Mouse (Mus musculus): ENCODE data around the gene Haao. TPM values are rescaled to one million over a fixed set of nuclear protein-coding genes. Genes with fewer than 3 reads are reported as not detected.
A peak's percentile ranks its signal among the peaks of the same experiment; 100 is the strongest.
"Not testable (repeated sequence)": the region's sequence is repeated elsewhere in the genome, so short reads cannot be mapped to it uniquely, and the experiment has no call there.

The Haao gene
- polyA plus RNA-seq, 1 experiment from 2014 or later: 0.31 TPM

GRCm38 (mm10) chr17:83861444-83862133 lies 13.8 kb upstream of the Haao start:
- Histone ChIP-seq H3K36me3 (no peaks in the 10 kb centered on the region), H3K27ac (peak overlapping the region; percentile 84), H3K4me1 (replicated peaks) (peaks cover 7% of the 10 kb centered on the region), H3K9ac (replicated peaks) (peak overlapping the region; percentile 70), H3K4me3 (replicated peaks) (peak overlapping the region; percentile 70), H3K9me3 (no peaks in the 10 kb centered on the region), H3K4me2 (replicated peaks) (peak overlapping the region; percentile 67), H3K27me3 (peaks cover 9% of the 10 kb centered on the region; the same call in 1 of the 2 replicates)
- peak; percentile 92 for ATAC-seq
- under 1% methylated on average over 62 of the region's 62 CpGs for WGBS

GRCm38 (mm10) chr17:83860968-83861367 lies 13.2 kb upstream of the Haao start:
- H3K4me1 ChIP-seq (replicated peaks); H3K27me3 ChIP-seq; H3K9me3 ChIP-seq; H3K36me3 ChIP-seq; H3K27ac ChIP-seq; ATAC-seq; H3K9ac ChIP-seq (replicated peaks): not testable (repeated sequence)
- 64% methylated on average over 8 of the region's 8 CpGs for WGBS
- Histone ChIP-seq H3K4me2 (replicated peaks) (peak overlapping the region; percentile 67; the same call in 1 of the 2 replicates), H3K4me3 (replicated peaks) (peak overlapping the region; percentile 70)

- Histone ChIP-seq H3K27ac (no peak overlapping the region), H3K27me3 (peaks cover 5% of the 10 kb centered on the region; the same call in 1 of the 2 replicates), H3K36me3 (no peaks in the 10 kb centered on the region), H3K9me3 (no peaks in the 10 kb centered on the region), H3K4me3 (replicated peaks) (no peak overlapping the region), H3K4me2 (replicated peaks) (no peak overlapping the region), H3K9ac (replicated peaks) (no peak overlapping the region), H3K4me1 (replicated peaks) (peaks cover 7% of the 10 kb centered on the region)
- 88% methylated on average over 7 of the region's 7 CpGs for WGBS
- no peak for ATAC-seq
These were observed 12.5 kb upstream of the Haao start for GRCm38 (mm10) chr17:83860224-83860623.

- peaks cover 7% of the 10 kb centered on the region for H3K4me1 ChIP-seq (replicated peaks)
- H3K4me2 ChIP-seq (replicated peaks): no peak overlapping the region
- no peak overlapping the region for H3K4me3 ChIP-seq (replicated peaks)
- H3K9me3 ChIP-seq: no peaks in the 10 kb centered on the region
- ATAC-seq: no peak
- WGBS: 86% methylated on average over 4 of the region's 4 CpGs
- H3K27ac ChIP-seq: no peak overlapping the region
- H3K27me3 ChIP-seq: peaks cover 3% of the 10 kb centered on the region; the same call in 1 of the 2 replicates
- no peak overlapping the region for H3K9ac ChIP-seq (replicated peaks)
- H3K36me3 ChIP-seq: no peaks in the 10 kb centered on the region
These were observed 11.9 kb upstream of the Haao start for GRCm38 (mm10) chr17:83859639-83860038.

- no peaks in the 10 kb centered on the region for H3K36me3 ChIP-seq
- H3K9me3 ChIP-seq: no peaks in the 10 kb centered on the region
- H3K4me2 ChIP-seq (replicated peaks): no peak overlapping the region
- no peak overlapping the region for H3K4me3 ChIP-seq (replicated peaks)
- peaks cover 7% of the 10 kb centered on the region for H3K4me1 ChIP-seq (replicated peaks)
- no peak overlapping the region for H3K27ac ChIP-seq
- H3K9ac ChIP-seq (replicated peaks): no peak overlapping the region
- H3K27me3 ChIP-seq: no peaks in the 10 kb centered on the region
- WGBS: 89% methylated on average over 7 of the region's 7 CpGs
- no peak for ATAC-seq
These were observed 10.7 kb upstream of the Haao start for GRCm38 (mm10) chr17:83858413-83858812.

DNA sequence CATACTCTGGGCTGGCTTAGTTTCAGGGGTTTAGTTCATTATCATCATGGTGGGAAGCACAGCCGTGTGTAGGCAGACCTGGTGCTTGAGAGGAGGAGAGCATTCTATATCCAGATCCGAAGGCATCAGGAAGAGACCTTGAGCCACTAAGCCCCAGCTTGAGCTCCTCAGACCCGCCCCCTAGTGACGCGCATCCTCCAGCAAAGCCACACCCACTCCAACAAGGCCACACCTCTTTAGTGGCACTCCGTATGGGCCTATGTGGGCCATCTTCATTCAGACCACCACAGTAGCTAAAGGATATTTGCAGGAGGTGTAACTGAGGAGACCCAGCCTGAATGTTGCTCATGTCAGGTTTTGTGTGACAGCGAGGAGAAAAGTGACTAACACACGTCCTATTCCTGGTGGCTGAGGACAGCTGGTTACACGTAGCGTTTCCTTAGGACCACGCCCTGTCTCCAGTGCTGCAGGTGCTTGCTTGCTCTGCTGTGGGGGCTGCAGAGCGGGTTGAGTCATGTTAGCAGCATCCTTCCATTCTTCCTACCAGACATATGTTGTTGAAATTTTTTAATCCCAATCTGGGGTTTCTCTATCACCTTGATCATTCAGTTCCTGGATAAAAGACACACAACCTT lies 6.6 kb upstream of the Haao start:
- no peaks in the 10 kb centered on the region for H3K36me3 ChIP-seq

GRCm38 (mm10) chr17:83853831-83854230 lies 6.1 kb upstream of the Haao start:
- 40% methylated on average over 3 of the region's 3 CpGs for WGBS
- H3K4me2 ChIP-seq (replicated peaks): no peak overlapping the region
- no peaks in the 10 kb centered on the region for H3K9me3 ChIP-seq
- H3K9ac ChIP-seq (replicated peaks): no peak overlapping the region
- no peaks in the 10 kb centered on the region for H3K27me3 ChIP-seq
- no peaks in the 10 kb centered on the region for H3K36me3 ChIP-seq
- H3K4me1 ChIP-seq (replicated peaks): peaks cover 16% of the 10 kb centered on the region
- no peak overlapping the region for H3K27ac ChIP-seq
- no peak for ATAC-seq
- no peak overlapping the region for H3K4me3 ChIP-seq (replicated peaks)

More for the DNA sequence above, 6.6 kb upstream of the Haao start:
- no peaks in the 10 kb centered on the region for H3K9me3 ChIP-seq
- no peak overlapping the region for H3K4me2 ChIP-seq (replicated peaks)
- H3K27me3 ChIP-seq: no peaks in the 10 kb centered on the region
- H3K4me1 ChIP-seq (replicated peaks): peaks cover 10% of the 10 kb centered on the region
- no peak for ATAC-seq
- H3K9ac ChIP-seq (replicated peaks): no peak overlapping the region
- 49% methylated on average over 12 of the region's 12 CpGs for WGBS
- H3K4me3 ChIP-seq (replicated peaks): no peak overlapping the region
- H3K27ac ChIP-seq: no peak overlapping the region

DNA sequence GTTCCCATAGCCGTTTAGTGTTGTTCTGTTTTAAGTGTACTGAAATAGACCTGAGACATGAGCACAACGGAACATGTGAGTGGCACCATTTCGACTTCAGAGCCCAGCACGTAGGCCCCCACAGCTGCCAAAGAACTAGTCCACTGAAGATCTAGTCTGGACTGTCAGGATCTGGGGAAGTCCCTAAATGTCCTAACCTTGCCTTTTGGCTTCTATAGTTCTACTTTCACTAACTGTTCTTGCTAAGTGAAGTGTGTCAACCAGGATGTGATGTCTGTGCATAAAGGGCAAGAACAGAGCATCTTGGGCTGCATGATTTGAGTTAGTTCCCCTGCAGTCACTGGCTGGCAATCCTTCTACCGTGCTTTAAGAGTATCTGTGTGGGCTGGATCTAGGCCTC lies 3.1 kb upstream of the Haao start:
- Histone ChIP-seq H3K9me3 (no peaks in the 10 kb centered on the region), H3K4me2 (replicated peaks) (no peak overlapping the region), H3K4me1 (replicated peaks) (peaks cover 17% of the 10 kb centered on the region), H3K27ac (no peak overlapping the region), H3K4me3 (replicated peaks) (no peak overlapping the region), H3K36me3 (no peaks in the 10 kb centered on the region), H3K9ac (replicated peaks) (no peak overlapping the region), H3K27me3 (no peaks in the 10 kb centered on the region)
- 84% methylated on average over 5 of the region's 5 CpGs for WGBS
- ATAC-seq: no peak

DNA sequence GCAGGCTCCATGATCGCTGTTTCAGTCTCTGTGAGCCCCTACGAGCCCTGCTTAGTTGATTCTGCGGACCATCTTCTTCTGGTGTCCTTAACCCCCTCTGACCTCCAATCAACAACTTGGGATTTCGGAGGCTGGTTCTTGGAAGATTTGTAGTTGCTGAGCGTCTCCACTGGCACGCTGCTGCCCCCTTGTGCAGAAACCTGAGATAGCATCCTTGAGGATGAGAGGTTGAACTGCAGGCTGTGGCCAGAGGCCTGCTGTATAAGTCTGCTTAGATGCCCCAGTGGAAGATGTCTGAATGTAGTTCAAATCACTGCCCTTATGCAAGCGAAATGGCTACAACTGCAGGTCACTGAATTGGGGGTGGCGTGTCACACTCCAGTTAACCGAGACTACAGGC lies 2.7 kb upstream of the Haao start:
- Histone ChIP-seq H3K4me2 (replicated peaks) (no peak overlapping the region), H3K9me3 (no peaks in the 10 kb centered on the region), H3K27me3 (no peaks in the 10 kb centered on the region), H3K36me3 (no peaks in the 10 kb centered on the region), H3K9ac (replicated peaks) (no peak overlapping the region), H3K4me3 (replicated peaks) (no peak overlapping the region), H3K4me1 (replicated peaks) (peaks cover 17% of the 10 kb centered on the region), H3K27ac (no peak overlapping the region)
- 13% methylated on average over 9 of the region's 9 CpGs for WGBS
- ATAC-seq: peak; percentile 28; the same call in 1 of the 2 replicates

- peak; percentile 46 for ATAC-seq
- Histone ChIP-seq H3K9ac (replicated peaks) (no peak overlapping the region), H3K36me3 (no peaks in the 10 kb centered on the region), H3K4me1 (replicated peaks) (peaks cover 17% of the 10 kb centered on the region), H3K4me3 (replicated peaks) (no peak overlapping the region), H3K9me3 (no peaks in the 10 kb centered on the region), H3K27ac (peak overlapping the region; percentile 51), H3K27me3 (no peaks in the 10 kb centered on the region), H3K4me2 (replicated peaks) (no peak overlapping the region)
- WGBS: 81% methylated on average over 5 of the region's 5 CpGs
These were observed 2.0 kb upstream of the Haao start for GRCm38 (mm10) chr17:83849717-83850116.

DNA sequence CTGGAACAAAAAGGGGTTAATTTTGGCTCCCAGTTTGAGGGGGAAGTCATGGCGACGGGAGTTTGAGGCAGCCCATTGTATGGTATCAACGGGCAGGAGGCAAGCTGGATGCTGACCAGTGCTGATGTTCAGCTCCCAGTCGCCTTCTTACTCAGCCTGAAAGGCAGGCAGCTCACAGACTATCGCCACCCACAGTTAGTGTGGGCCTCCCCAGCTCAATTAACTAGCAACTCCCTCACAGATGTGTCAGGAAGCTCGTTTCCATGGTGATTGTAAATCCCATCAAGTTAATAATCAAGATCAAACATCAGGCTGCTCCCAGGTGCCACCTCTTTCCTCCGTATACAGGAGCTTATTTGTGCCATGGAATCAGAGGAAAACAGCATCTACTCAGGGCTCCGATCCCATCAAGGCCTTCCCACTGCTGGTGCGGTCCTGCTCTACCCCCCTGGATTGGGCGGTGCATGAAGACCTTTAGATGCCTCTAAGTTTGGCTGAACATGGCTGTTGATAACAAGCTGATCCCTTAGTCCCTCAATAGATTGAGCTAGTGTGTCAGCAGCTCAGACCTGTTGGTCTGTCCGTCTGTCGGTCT lies 1.4 kb upstream of the Haao start:
- no peaks in the 10 kb centered on the region for H3K27me3 ChIP-seq
- H3K36me3 ChIP-seq: no peaks in the 10 kb centered on the region
- H3K4me3 ChIP-seq (replicated peaks): no peak overlapping the region
- peak; percentile 85 for ATAC-seq
- H3K27ac ChIP-seq: peak overlapping the region; percentile 51; the same call in 1 of the 2 replicates
- H3K4me2 ChIP-seq (replicated peaks): no peak overlapping the region
- 41% methylated on average over 12 of the region's 12 CpGs for WGBS
- no peaks in the 10 kb centered on the region for H3K9me3 ChIP-seq
- no peak overlapping the region; the same call in 1 of the 2 replicates for H3K9ac ChIP-seq (replicated peaks)
- peaks cover 17% of the 10 kb centered on the region for H3K4me1 ChIP-seq (replicated peaks)

- no peak for ATAC-seq
- Histone ChIP-seq H3K4me1 (replicated peaks) (peaks cover 22% of the 10 kb centered on the region), H3K9me3 (no peaks in the 10 kb centered on the region), H3K4me3 (replicated peaks) (no peak overlapping the region), H3K36me3 (no peaks in the 10 kb centered on the region), H3K4me2 (replicated peaks) (no peak overlapping the region), H3K9ac (replicated peaks) (no peak overlapping the region), H3K27me3 (no peaks in the 10 kb centered on the region), H3K27ac (0 out of 2 replicates have a peak overlapping the region, but pooled peaks have one; percentile 27)
- WGBS: 73% methylated on average over 4 of the region's 4 CpGs
These were observed 719 bp upstream of the Haao start for GRCm38 (mm10) chr17:83848482-83848881.

Data from midbrain, embryonic 13.5 days (tissue).